Mouse (Mus musculus) heart, adult 2 months (tissue): ENCODE measurements around the gene C1qtnf7.

Experiments
- CTCF ChIP-seq: fragments of 200-600 bp; IDR thresholded peaks from 2 replicates; pipeline ENCODE4 v1.8.1; 2022; ENCODE audit warnings: antibody characterized with exemption, mild to moderate bottlenecking, moderate library complexity
- POLR2A ChIP-seq: fragments of 200-500 bp; IDR thresholded peaks from 2 replicates; pipeline ENCODE4 v1.6.1; 2011; ENCODE audit warnings: mild to moderate bottlenecking, low read depth, low read length, control low read depth; ENCODE audit not compliant: insufficient read depth

DNA sequence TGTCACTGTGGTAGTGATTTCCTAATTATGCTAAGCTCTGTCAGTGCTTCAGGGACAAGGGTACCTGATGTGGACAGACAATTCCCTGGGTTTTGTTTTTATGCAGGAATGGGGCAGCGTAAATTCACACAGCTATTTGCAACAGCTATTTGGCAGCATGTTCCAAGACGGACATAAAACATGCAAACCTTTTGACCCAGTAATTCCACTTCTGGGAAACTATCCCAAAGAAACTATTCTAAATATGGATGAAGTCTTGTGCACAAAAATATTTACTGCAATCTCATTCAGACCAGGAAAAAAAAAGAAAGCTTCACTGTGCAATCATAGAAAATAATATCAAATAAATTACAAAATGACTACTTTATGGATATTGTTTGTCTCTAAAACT is 74.1 kb downstream of the C1qtnf7 start:
- TF ChIP-seq CTCF (no peak), POLR2A (no peak)
